Mouse (Mus musculus): ENCODE data around the gene Ppp2r2d.

DNA sequence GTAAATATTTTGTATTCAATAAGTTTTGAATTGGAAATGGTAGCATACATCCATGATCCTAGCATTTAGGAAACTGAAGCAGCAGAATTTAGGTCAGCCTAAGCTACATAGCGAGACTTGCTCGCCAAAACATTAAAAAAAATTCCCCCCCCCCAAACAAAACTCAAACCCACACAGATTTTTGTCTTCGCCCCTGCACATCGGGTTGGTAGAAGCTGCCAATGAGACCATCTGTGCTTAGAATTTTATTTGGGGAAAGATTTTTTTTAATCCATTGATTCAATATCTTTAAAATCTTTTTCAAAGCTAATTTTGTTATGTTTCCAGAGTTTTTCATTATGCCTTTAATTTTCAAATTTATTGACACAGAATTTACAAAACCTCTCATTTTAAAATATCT, 82.6 kb downstream of the Ppp2r2d start:
- TF ChIP-seq POLR2A (IDR thresholded peaks at IDR 0.05; ENCODE audit: control insufficient read depth, low read depth, low read length) (no peak), CTCF (IDR thresholded peaks at IDR 0.05; ENCODE audit: control insufficient read depth, insufficient read depth, insufficient replicate concordance, low read depth, low read length) (no peak)

All from testis, adult 2 months (tissue).